ENCODE assay signal across 8 mouse cellular contexts in the genomic region with DNA sequence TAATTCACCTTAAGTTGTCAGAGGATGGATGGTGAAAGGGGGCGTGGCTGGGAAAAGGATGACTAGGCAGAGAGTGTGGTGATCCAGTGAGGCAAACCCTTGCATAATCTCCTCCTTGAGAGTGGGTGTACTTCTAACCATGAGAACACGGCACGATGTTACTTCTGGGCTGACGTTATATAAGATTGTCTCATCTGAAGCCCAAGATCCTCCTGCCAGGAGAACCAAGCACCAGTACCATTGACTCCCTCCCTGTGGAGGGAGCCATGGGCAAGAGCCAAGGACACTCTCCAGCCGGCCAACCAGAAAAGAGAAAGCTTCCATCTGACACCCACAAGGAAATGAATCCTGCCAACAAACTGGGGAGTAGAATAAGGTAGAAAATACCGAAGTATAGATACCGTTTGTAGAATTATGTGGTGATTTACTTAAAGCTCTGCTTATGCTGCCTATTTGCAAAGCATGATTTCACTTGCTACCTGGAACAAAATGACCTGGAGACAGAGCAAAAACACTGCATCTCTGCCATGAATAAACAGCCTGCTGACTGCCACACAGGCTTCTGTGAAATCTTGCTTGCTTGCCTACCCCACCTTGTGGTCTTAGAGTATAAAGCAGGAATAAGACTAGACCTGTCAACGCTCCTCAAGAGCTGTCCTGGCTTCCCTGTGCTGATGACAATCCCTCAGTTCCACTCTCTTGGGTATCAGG. TPM values are rescaled to one million over a fixed set of nuclear protein-coding genes. Genes with fewer than 3 reads are reported as not detected.
DNase-seq lines count a peak whose midpoint lies in the region; ATAC-seq lines count a peak whose summit lies in the region.

No protein-coding gene starts in this region.

- H3K27ac ChIP-seq in forebrain, embryonic 14.5 days (ENCODE audit: low read depth, low read length): no peak overlapping the region
- no peak overlapping the region for H3K27ac ChIP-seq in forebrain, embryonic 11.5 days (ENCODE audit: low read depth, low read length)
- H3K27ac ChIP-seq in intestine, embryonic 16.5 days (ENCODE audit: low read length): 0 out of 2 replicates have a peak overlapping the region, but pooled peaks have one; percentile 42
- H3K27ac ChIP-seq in liver, embryonic 16.5 days (ENCODE audit: low read length): no peak overlapping the region
- no peak overlapping the region for H3K27ac ChIP-seq in forebrain, embryonic 15.5 days (replicated peaks)

- DNase-seq in forebrain, embryonic 14.5 days (ENCODE audit: low spot score): peak; percentile 66
- DNase-seq in forebrain, embryonic 11.5 days (ENCODE audit: low spot score): no peak
- DNase-seq in A20 (ENCODE audit: low read depth, low spot score): peak; percentile 55
- DNase-seq in cerebellum, postnatal 10 days: peak; percentile 73 to 80
- peak; percentile 16 for DNase-seq in retina, postnatal 7 days (ENCODE audit: low read depth, low spot score)

- H3K4me3 ChIP-seq in forebrain, embryonic 14.5 days (ENCODE audit: low read depth, low read length): no peak overlapping the region
- H3K4me3 ChIP-seq in forebrain, embryonic 11.5 days (ENCODE audit: low read depth, low read length): no peak overlapping the region
- H3K4me3 ChIP-seq in intestine, embryonic 16.5 days (ENCODE audit: low read length): peak overlapping the region; percentile 21; the same call in 1 of the 2 replicates
- H3K4me3 ChIP-seq in liver, embryonic 16.5 days (ENCODE audit: low read depth, low read length): no peak overlapping the region
- H3K4me3 ChIP-seq in forebrain, embryonic 15.5 days: no peak overlapping the region

- no peaks in the 10 kb centered on the region for H3K36me3 ChIP-seq in forebrain, embryonic 14.5 days (ENCODE audit: control insufficient read depth, insufficient read depth, low read length)
- H3K36me3 ChIP-seq in forebrain, embryonic 11.5 days (ENCODE audit: control insufficient read depth, insufficient read depth, low read length): no peaks in the 10 kb centered on the region
- no peaks in the 10 kb centered on the region for H3K36me3 ChIP-seq in intestine, embryonic 16.5 days (ENCODE audit: control insufficient read depth, insufficient read depth, low read length)
- no peaks in the 10 kb centered on the region for H3K36me3 ChIP-seq in liver, embryonic 16.5 days (ENCODE audit: control insufficient read depth, insufficient read depth)
- no peaks in the 10 kb centered on the region for H3K36me3 ChIP-seq in forebrain, embryonic 15.5 days

- 45% methylated on average over 8 of the region's 8 CpGs for WGBS in forebrain, embryonic 14.5 days
- WGBS in forebrain, embryonic 11.5 days: 45% methylated on average over 8 of the region's 8 CpGs
- WGBS in intestine, embryonic 16.5 days: 26% methylated on average over 8 of the region's 8 CpGs
- 25% methylated on average over 8 of the region's 8 CpGs for WGBS in liver, embryonic 16.5 days (ENCODE audit: insufficient replicate concordance)
- WGBS in forebrain, embryonic 15.5 days: 36% methylated on average over 8 of the region's 8 CpGs

- H3K4me2 ChIP-seq in forebrain, embryonic 14.5 days (ENCODE audit: low read length): no peak overlapping the region
- no peak overlapping the region for H3K4me2 ChIP-seq in forebrain, embryonic 11.5 days (ENCODE audit: low read depth, low read length, severe bottlenecking)
- 0 out of 2 replicates have a peak overlapping the region, but pooled peaks have one; percentile 37 for H3K4me2 ChIP-seq in intestine, embryonic 16.5 days (ENCODE audit: low read depth, low read length)
- H3K4me2 ChIP-seq in liver, embryonic 16.5 days (ENCODE audit: low read depth, low read length): 0 out of 2 replicates have a peak overlapping the region, but pooled peaks have one; percentile 12
- no peak overlapping the region for H3K4me2 ChIP-seq in forebrain, embryonic 15.5 days (replicated peaks)

- H3K9ac ChIP-seq in forebrain, embryonic 14.5 days (ENCODE audit: low read length): no peak overlapping the region
- H3K9ac ChIP-seq in forebrain, embryonic 11.5 days (ENCODE audit: low read length): no peak overlapping the region
- H3K9ac ChIP-seq in intestine, embryonic 16.5 days (ENCODE audit: low read depth, low read length): no peak overlapping the region
- no peak overlapping the region for H3K9ac ChIP-seq in liver, embryonic 16.5 days (ENCODE audit: low read depth, low read length)
- no peak overlapping the region for H3K9ac ChIP-seq in forebrain, embryonic 15.5 days (replicated peaks)

- ATAC-seq in forebrain, embryonic 14.5 days: no peak
- no peak for ATAC-seq in forebrain, embryonic 11.5 days (replicated peaks; ENCODE audit: low FRiP score)
- ATAC-seq in intestine, embryonic 16.5 days: peak; percentile 90
- ATAC-seq in liver, embryonic 16.5 days (ENCODE audit: low read depth): peak; percentile 48; the same call in 1 of the 2 replicates
- no peak for ATAC-seq in forebrain, embryonic 15.5 days (replicated peaks)

- no peaks in the 10 kb centered on the region for H3K9me3 ChIP-seq in forebrain, embryonic 14.5 days (replicated peaks; ENCODE audit: control insufficient read depth, low read length)
- H3K9me3 ChIP-seq in forebrain, embryonic 11.5 days (ENCODE audit: control insufficient read depth, low read length): no peaks in the 10 kb centered on the region
- no peaks in the 10 kb centered on the region for H3K9me3 ChIP-seq in intestine, embryonic 16.5 days (ENCODE audit: control insufficient read depth, low read length)
- no peaks in the 10 kb centered on the region for H3K9me3 ChIP-seq in liver, embryonic 16.5 days (replicated peaks; ENCODE audit: control insufficient read depth, low read length)
- H3K9me3 ChIP-seq in forebrain, embryonic 15.5 days: no peaks in the 10 kb centered on the region

- H3K27me3 ChIP-seq in forebrain, embryonic 14.5 days (replicated peaks; ENCODE audit: control insufficient read depth, insufficient read depth, low read length): no peaks in the 10 kb centered on the region; the same call in 1 of the 2 replicates
- H3K27me3 ChIP-seq in forebrain, embryonic 11.5 days (ENCODE audit: control insufficient read depth, insufficient read depth, low read length): no peaks in the 10 kb centered on the region
- no peaks in the 10 kb centered on the region for H3K27me3 ChIP-seq in intestine, embryonic 16.5 days (replicated peaks; ENCODE audit: control insufficient read depth, insufficient read depth, low read length)
- H3K27me3 ChIP-seq in liver, embryonic 16.5 days (ENCODE audit: control insufficient read depth, insufficient read depth, low read depth, low read length): no peaks in the 10 kb centered on the region
- H3K27me3 ChIP-seq in forebrain, embryonic 15.5 days: no peaks in the 10 kb centered on the region

- H3K4me1 ChIP-seq in forebrain, embryonic 14.5 days (ENCODE audit: control insufficient read depth, insufficient read depth, low read length): no peaks in the 10 kb centered on the region
- H3K4me1 ChIP-seq in forebrain, embryonic 11.5 days (replicated peaks; ENCODE audit: control insufficient read depth, insufficient read depth, low read length): no peaks in the 10 kb centered on the region
- no peaks in the 10 kb centered on the region for H3K4me1 ChIP-seq in intestine, embryonic 16.5 days (ENCODE audit: control insufficient read depth, insufficient read depth, low read length)
- no peaks in the 10 kb centered on the region for H3K4me1 ChIP-seq in liver, embryonic 16.5 days (ENCODE audit: control insufficient read depth, low read depth, low read length)
- no peaks in the 10 kb centered on the region for H3K4me1 ChIP-seq in forebrain, embryonic 15.5 days

RNA-seq across cellular contexts. Expression of a gene that starts 6.3 kb away (rescaled TPM):
- 12.3 and 13.6 TPM in 2 replicates for polyA plus RNA-seq in forebrain, embryonic 14.5 days (2014; fragmentation: Nextera tagmentation; extraction: Ambion mirVana)
- polyA plus RNA-seq in forebrain, embryonic 11.5 days (2014; fragmentation: Nextera tagmentation; extraction: Ambion mirVana): 4.6 and 5.2 TPM in 2 replicates
- polyA plus RNA-seq in intestine, embryonic 16.5 days (2015; fragmentation: Nextera tagmentation; extraction: Ambion mirVana): 0.95 and 1.1 TPM in 2 replicates
- polyA plus RNA-seq in liver, embryonic 16.5 days (2015; fragmentation: Nextera tagmentation; extraction: Ambion mirVana): 0.06 and 0.16 TPM in 2 replicates
- 11.1 and 12.7 TPM in 2 replicates for polyA plus RNA-seq in forebrain, embryonic 15.5 days (2015; fragmentation: Nextera tagmentation; extraction: Ambion mirVana)

RNA-seq across cellular contexts. Expression of a gene that starts 6.5 kb away (rescaled TPM):
- polyA plus RNA-seq in forebrain, embryonic 14.5 days (2014; fragmentation: Nextera tagmentation; extraction: Ambion mirVana): 0.41 TPM in 1 of 2 replicates, not detected in the other
- polyA plus RNA-seq in forebrain, embryonic 11.5 days (2014; fragmentation: Nextera tagmentation; extraction: Ambion mirVana): 0.48 TPM in 1 of 2 replicates, not detected in the other
- 6.1 and 7.5 TPM in 2 replicates for polyA plus RNA-seq in intestine, embryonic 16.5 days (2015; fragmentation: Nextera tagmentation; extraction: Ambion mirVana)
- 30.3 and 32.9 TPM in 2 replicates for polyA plus RNA-seq in liver, embryonic 16.5 days (2015; fragmentation: Nextera tagmentation; extraction: Ambion mirVana)
- not detected in 2 replicates for polyA plus RNA-seq in forebrain, embryonic 15.5 days (2015; fragmentation: Nextera tagmentation; extraction: Ambion mirVana)

RNA-seq across cellular contexts. Expression of a gene that starts 17.0 kb away (rescaled TPM):
- not detected in 2 replicates for polyA plus RNA-seq in forebrain, embryonic 14.5 days (2014; fragmentation: Nextera tagmentation; extraction: Ambion mirVana)
- not detected in 2 replicates for polyA plus RNA-seq in forebrain, embryonic 11.5 days (2014; fragmentation: Nextera tagmentation; extraction: Ambion mirVana)
- not detected in 2 replicates for polyA plus RNA-seq in intestine, embryonic 16.5 days (2015; fragmentation: Nextera tagmentation; extraction: Ambion mirVana)
- polyA plus RNA-seq in liver, embryonic 16.5 days (2015; fragmentation: Nextera tagmentation; extraction: Ambion mirVana): not detected in 2 replicates
- polyA plus RNA-seq in forebrain, embryonic 15.5 days (2015; fragmentation: Nextera tagmentation; extraction: Ambion mirVana): not detected in 2 replicates

RNA-seq across cellular contexts. Expression of a gene that starts 19.3 kb away (rescaled TPM):
- polyA plus RNA-seq in forebrain, embryonic 14.5 days (2014; fragmentation: Nextera tagmentation; extraction: Ambion mirVana): not detected in 2 replicates
- polyA plus RNA-seq in forebrain, embryonic 11.5 days (2014; fragmentation: Nextera tagmentation; extraction: Ambion mirVana): not detected in 2 replicates
- polyA plus RNA-seq in intestine, embryonic 16.5 days (2015; fragmentation: Nextera tagmentation; extraction: Ambion mirVana): not detected in 2 replicates
- not detected in 2 replicates for polyA plus RNA-seq in liver, embryonic 16.5 days (2015; fragmentation: Nextera tagmentation; extraction: Ambion mirVana)
- polyA plus RNA-seq in forebrain, embryonic 15.5 days (2015; fragmentation: Nextera tagmentation; extraction: Ambion mirVana): 0.10 TPM in 1 of 2 replicates, not detected in the other

RNA-seq across cellular contexts. Expression of a gene that starts 27.8 kb away (rescaled TPM):
- polyA plus RNA-seq in forebrain, embryonic 14.5 days (2014; fragmentation: Nextera tagmentation; extraction: Ambion mirVana): not detected in 2 replicates
- not detected in 2 replicates for polyA plus RNA-seq in forebrain, embryonic 11.5 days (2014; fragmentation: Nextera tagmentation; extraction: Ambion mirVana)
- polyA plus RNA-seq in intestine, embryonic 16.5 days (2015; fragmentation: Nextera tagmentation; extraction: Ambion mirVana): not detected in 2 replicates
- not detected in 2 replicates for polyA plus RNA-seq in liver, embryonic 16.5 days (2015; fragmentation: Nextera tagmentation; extraction: Ambion mirVana)
- polyA plus RNA-seq in forebrain, embryonic 15.5 days (2015; fragmentation: Nextera tagmentation; extraction: Ambion mirVana): not detected in 2 replicates

Comparison
In these comparisons a context has a peak if more than half of its experiments do, and no peak if none do; other contexts are left out.
1. ATAC-seq: peak in intestine, embryonic 16.5 days (single experiment) and liver, embryonic 16.5 days (single experiment); none in forebrain, embryonic 14.5 days (single experiment), forebrain, embryonic 11.5 days (single experiment) and forebrain, embryonic 15.5 days (single experiment).
2. H3K4me2 ChIP-seq: peak in intestine, embryonic 16.5 days (single experiment) and liver, embryonic 16.5 days (single experiment); none in forebrain, embryonic 14.5 days (single experiment), forebrain, embryonic 11.5 days (single experiment) and forebrain, embryonic 15.5 days (single experiment).